Mouse (Mus musculus): ENCODE measurements at regions not wholly inside any gene's neighbourhood (a gene's known extent, or its start where the extent isn't known, plus 50 kb on each side); places are given as distances from the start of the nearest gene placed in this dataset.
"Not testable (repeated sequence)": the region's sequence is repeated elsewhere in the genome, so short reads cannot be mapped to it uniquely, and the experiment has no call there.

DNA sequence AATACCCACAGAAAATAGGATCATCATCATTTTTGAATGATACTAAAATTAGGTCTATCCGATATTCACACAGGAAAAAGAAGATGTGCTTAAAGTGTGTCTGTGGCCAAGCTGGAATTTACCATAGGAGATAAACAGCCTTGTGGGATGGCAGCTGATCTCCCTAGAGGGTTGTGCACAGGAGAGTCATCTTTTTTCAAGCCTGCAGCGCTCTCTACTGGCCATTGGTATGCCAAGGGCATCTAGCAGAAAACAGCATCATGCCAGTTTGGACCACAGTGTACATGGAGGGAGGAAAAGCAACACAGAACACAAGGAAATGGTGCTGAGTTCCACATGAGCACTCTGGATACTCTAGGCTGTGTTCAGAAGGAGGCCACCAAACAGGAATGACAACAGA is 74.1 kb upstream of the Diaph3 start:
- no peak for TF ChIP-seq POLR2A (IDR thresholded peaks at IDR 0.05; ENCODE audit: borderline replicate concordance, extremely low read depth, insufficient read depth, insufficient read length, poor library complexity, severe bottlenecking)
- peak; percentile 73; the same call in 1 of the 2 replicates for TF ChIP-seq CTCF (IDR thresholded peaks at IDR 0.05; ENCODE audit: borderline replicate concordance, extremely low read depth, insufficient read depth, insufficient read length)
- peak; percentile 90 for DNase-seq (ENCODE audit: low read depth)

DNA sequence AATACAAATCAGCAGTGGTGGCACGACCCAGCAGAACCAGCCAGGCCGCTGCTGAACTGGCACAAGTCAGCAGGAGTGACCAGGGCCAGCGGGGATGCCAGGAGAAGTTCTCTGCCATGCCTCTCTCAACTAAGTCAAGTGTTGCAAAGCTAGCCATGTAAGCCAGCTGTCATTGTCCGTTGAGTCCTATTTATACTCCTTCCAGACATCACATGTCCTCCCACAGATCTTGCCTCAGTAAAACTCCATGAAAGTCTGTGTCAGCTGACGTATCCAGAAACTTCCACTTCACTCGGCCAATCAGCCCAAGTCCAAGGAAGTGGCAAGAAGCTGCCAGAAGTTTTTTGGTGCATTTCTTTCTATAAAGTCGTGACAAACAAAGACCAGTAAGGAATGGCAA is 76.0 kb upstream of the Diaph3 start:
- no peak for DNase-seq (ENCODE audit: low read depth)
- no peak for TF ChIP-seq POLR2A (IDR thresholded peaks at IDR 0.05; ENCODE audit: borderline replicate concordance, extremely low read depth, insufficient read depth, insufficient read length, poor library complexity, severe bottlenecking)
- no peak for TF ChIP-seq CTCF (IDR thresholded peaks at IDR 0.05; ENCODE audit: borderline replicate concordance, extremely low read depth, insufficient read depth, insufficient read length)

- DNase-seq (ENCODE audit: low read depth), result no peak
- TF ChIP-seq POLR2A (IDR thresholded peaks at IDR 0.05; ENCODE audit: borderline replicate concordance, extremely low read depth, insufficient read depth, insufficient read length, poor library complexity, severe bottlenecking) (no peak), CTCF (IDR thresholded peaks at IDR 0.05; ENCODE audit: borderline replicate concordance, extremely low read depth, insufficient read depth, insufficient read length) (no peak)
Observed at GRCm38 (mm10) chr14:87219975-87220374, 78.9 kb upstream of the Diaph3 start.

DNA sequence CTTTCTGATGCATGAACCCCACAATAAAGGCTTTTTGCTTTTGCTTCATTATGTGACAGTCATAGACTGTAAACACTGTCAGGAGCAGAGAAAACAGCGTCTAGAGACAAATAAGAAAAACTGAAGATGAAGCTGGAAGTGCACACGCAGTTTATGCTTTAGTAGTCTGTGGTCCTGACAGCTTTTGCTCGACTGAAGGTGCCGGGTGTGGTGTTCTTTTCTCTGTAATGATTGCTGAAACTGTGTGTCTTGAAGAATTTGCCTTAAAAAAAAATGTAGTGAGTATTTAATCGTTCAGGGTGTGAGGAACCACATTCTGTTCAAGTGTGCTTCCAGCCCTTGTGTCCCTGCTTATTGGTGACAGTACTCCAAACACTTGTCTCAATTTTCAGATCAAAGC is 83.8 kb upstream of the Diaph3 start:
- no peak for TF ChIP-seq CTCF (IDR thresholded peaks at IDR 0.05; ENCODE audit: borderline replicate concordance, extremely low read depth, insufficient read depth, insufficient read length)
- TF ChIP-seq POLR2A (IDR thresholded peaks at IDR 0.05; ENCODE audit: borderline replicate concordance, extremely low read depth, insufficient read depth, insufficient read length, poor library complexity, severe bottlenecking), result no peak
- DNase-seq (ENCODE audit: low read depth), result peak; percentile 34

DNA sequence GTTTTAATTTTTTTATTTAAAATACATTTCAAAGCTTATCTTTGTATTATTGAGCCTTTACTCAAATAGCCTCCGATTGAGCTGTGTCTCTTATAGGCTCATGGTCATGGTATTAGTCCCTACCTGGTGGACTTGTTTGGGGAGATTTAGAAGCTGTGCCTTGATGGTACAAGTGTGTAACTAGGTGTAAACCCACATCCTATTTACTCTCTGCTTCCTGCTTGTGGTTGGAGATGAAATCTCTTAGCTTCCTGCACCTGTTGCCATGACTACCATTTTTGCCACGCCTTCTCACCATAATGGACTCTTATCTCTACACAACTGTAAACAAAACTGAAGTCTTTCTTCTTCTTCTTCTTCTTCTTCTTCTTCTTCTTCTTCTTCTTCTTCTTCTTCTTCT is 108.2 kb upstream of the Diaph3 start:
- TF ChIP-seq POLR2A (IDR thresholded peaks at IDR 0.05; ENCODE audit: borderline replicate concordance, extremely low read depth, insufficient read depth, insufficient read length, poor library complexity, severe bottlenecking) (no peak), CTCF (IDR thresholded peaks at IDR 0.05; ENCODE audit: borderline replicate concordance, extremely low read depth, insufficient read depth, insufficient read length) (no peak)
- DNase-seq (ENCODE audit: low read depth), result no peak

GRCm38 (mm10) chr14:87255484-87256208 is 114.6 kb upstream of the Diaph3 start:
- TF ChIP-seq POLR2A (IDR thresholded peaks at IDR 0.05; ENCODE audit: borderline replicate concordance, extremely low read depth, insufficient read depth, insufficient read length, poor library complexity, severe bottlenecking), result no peak
- TF ChIP-seq CTCF (IDR thresholded peaks at IDR 0.05; ENCODE audit: borderline replicate concordance, extremely low read depth, insufficient read depth, insufficient read length), result no peak
- no peak for DNase-seq (ENCODE audit: low read depth)

- TF ChIP-seq CTCF (IDR thresholded peaks at IDR 0.05; ENCODE audit: borderline replicate concordance, extremely low read depth, insufficient read depth, insufficient read length), result no peak
- no peak for TF ChIP-seq POLR2A (IDR thresholded peaks at IDR 0.05; ENCODE audit: borderline replicate concordance, extremely low read depth, insufficient read depth, insufficient read length, poor library complexity, severe bottlenecking)
- DNase-seq (ENCODE audit: low read depth), result peak; percentile 19
Observed at GRCm38 (mm10) chr14:87261726-87262125, 120.7 kb upstream of the Diaph3 start.

- DNase-seq (ENCODE audit: low read depth), result no peak
- TF ChIP-seq CTCF (IDR thresholded peaks at IDR 0.05; ENCODE audit: borderline replicate concordance, extremely low read depth, insufficient read depth, insufficient read length) (no peak), POLR2A (IDR thresholded peaks at IDR 0.05; ENCODE audit: borderline replicate concordance, extremely low read depth, insufficient read depth, insufficient read length, poor library complexity, severe bottlenecking) (no peak)
Observed at GRCm38 (mm10) chr14:87264826-87265225, 123.8 kb upstream of the Diaph3 start.

- no peak for TF ChIP-seq POLR2A (IDR thresholded peaks at IDR 0.05; ENCODE audit: borderline replicate concordance, extremely low read depth, insufficient read depth, insufficient read length, poor library complexity, severe bottlenecking)
- no peak for TF ChIP-seq CTCF (IDR thresholded peaks at IDR 0.05; ENCODE audit: borderline replicate concordance, extremely low read depth, insufficient read depth, insufficient read length)
- peak; percentile 69 for DNase-seq (ENCODE audit: low read depth)
Observed at GRCm38 (mm10) chr14:87266309-87266708, 125.3 kb upstream of the Diaph3 start.

DNA sequence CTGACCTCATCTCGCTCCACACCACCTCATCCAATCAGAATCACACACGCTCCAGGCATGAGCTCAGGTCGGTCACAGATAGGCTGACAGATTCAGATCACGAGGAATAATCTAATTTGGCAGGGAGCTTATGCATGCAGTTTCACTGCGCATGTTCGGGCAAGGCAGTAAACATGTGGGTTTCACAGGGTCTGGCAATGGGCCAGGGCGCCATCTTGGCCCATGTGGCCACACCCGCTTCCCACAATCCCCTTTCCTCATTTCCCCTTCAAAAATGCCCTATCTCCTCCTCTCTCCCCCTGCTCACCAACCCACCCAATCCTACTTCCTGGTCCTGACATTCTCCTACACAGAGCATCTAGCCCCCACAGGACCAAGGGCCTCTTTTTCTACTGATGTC is 127.2 kb upstream of the Tdrd3 start:
- not testable (repeated sequence) for DNase-seq (ENCODE audit: low read depth)

- DNase-seq (ENCODE audit: low read depth), result no peak
- TF ChIP-seq POLR2A (IDR thresholded peaks at IDR 0.05; ENCODE audit: borderline replicate concordance, extremely low read depth, insufficient read depth, insufficient read length, poor library complexity, severe bottlenecking), result no peak
- no peak for TF ChIP-seq CTCF (IDR thresholded peaks at IDR 0.05; ENCODE audit: borderline replicate concordance, extremely low read depth, insufficient read depth, insufficient read length)
Observed at GRCm38 (mm10) chr14:87289708-87290243, 126.7 kb upstream of the Tdrd3 start.

- no peak for DNase-seq (ENCODE audit: low read depth)
- no peak for TF ChIP-seq CTCF (IDR thresholded peaks at IDR 0.05; ENCODE audit: borderline replicate concordance, extremely low read depth, insufficient read depth, insufficient read length)
- TF ChIP-seq POLR2A (IDR thresholded peaks at IDR 0.05; ENCODE audit: borderline replicate concordance, extremely low read depth, insufficient read depth, insufficient read length, poor library complexity, severe bottlenecking), result no peak
Observed at GRCm38 (mm10) chr14:87295206-87295605, 121.2 kb upstream of the Tdrd3 start.
